9 mouse cellular contexts compared by ENCODE assay signal in the genomic region with DNA sequence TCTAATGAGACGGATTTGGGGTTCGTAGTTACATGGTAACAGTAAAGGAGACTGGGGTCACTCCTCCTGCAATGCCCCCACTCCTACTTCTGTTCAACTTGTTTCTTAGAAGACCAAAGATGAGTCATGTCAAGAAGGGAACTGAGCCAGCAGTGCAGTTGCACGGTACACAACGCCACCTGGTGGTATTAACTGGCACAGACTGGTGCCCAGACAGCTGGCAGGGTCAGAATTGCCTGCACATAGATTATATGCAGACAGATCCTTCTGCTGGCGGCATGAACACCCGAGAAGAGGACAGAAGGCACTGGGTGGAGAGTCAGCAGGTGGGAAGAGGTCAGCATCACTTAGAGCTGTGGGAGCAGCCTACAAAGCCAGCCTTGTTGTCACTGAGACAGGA.
DNase-seq lines count a peak whose midpoint lies in the region; ATAC-seq and TF ChIP-seq lines count a peak whose summit lies in the region.
"Had no signal": no experiment of that assay in that cellular context is flagged by ENCODE, and none has a peak within 500 bp of the region (broad histone marks: within the 10 kb centered on the region; RNA-seq: fewer than 3 reads in every experiment).

No protein-coding gene starts in this region.

- peak overlapping the region; percentile 53; the same call in 1 of the 2 replicates for H3K4me2 ChIP-seq in forebrain, embryonic 13.5 days
- no peak overlapping the region; the same call in 1 of the 2 replicates for H3K4me2 ChIP-seq in hindbrain, embryonic 11.5 days (replicated peaks; ENCODE audit: low read depth, low read length)
- H3K4me2 ChIP-seq in midbrain, embryonic 16.5 days (ENCODE audit: low read length): no peak overlapping the region
- H3K4me2 ChIP-seq in stomach, postnatal 0 days (replicated peaks; ENCODE audit: low read depth): no peak overlapping the region

- DNase-seq in spleen, adult 2 months (ENCODE audit: low read depth in 1 of 2, low spot score in 2 of 2): peak in 1 of 2 experiments; percentile 13
- DNase-seq in spleen, adult 12 weeks (ENCODE audit: low spot score): no peak
- peak; percentile 94 for DNase-seq in brain, adult 2 months (ENCODE audit: low read depth, low spot score)
- DNase-seq in hindbrain, embryonic 11.5 days (ENCODE audit: low spot score): peak; percentile 85
- DNase-seq in left cerebral cortex, postnatal 25 days (ENCODE audit: low spot score in 2 of 2): peak; percentile 77 to 79
- peak; percentile 79 for DNase-seq in stomach, postnatal 0 days (ENCODE audit: low spot score)

- no peak overlapping the region for H3K27ac ChIP-seq in spleen, adult 2 months (ENCODE audit: insufficient read depth, low read length)
- H3K27ac ChIP-seq in forebrain, embryonic 13.5 days: peak overlapping the region; percentile 76
- H3K27ac ChIP-seq in hindbrain, embryonic 11.5 days (ENCODE audit: low read depth, low read length): no peak overlapping the region
- H3K27ac ChIP-seq in midbrain, embryonic 16.5 days (ENCODE audit: low read length): no peak overlapping the region
- H3K27ac ChIP-seq in stomach, postnatal 0 days (replicated peaks): no peak overlapping the region
- H3K27ac ChIP-seq: embryonic facial prominence, embryonic 12.5 days had no signal

- H3K36me3 ChIP-seq in spleen, adult 2 months (ENCODE audit: control insufficient read depth, insufficient read depth, low read length): no peaks in the 10 kb centered on the region
- no peaks in the 10 kb centered on the region for H3K36me3 ChIP-seq in forebrain, embryonic 13.5 days (ENCODE audit: poor library complexity, severe bottlenecking)
- H3K36me3 ChIP-seq in hindbrain, embryonic 11.5 days (ENCODE audit: control insufficient read depth, insufficient read depth, low read length): no peaks in the 10 kb centered on the region
- H3K36me3 ChIP-seq in midbrain, embryonic 16.5 days (ENCODE audit: control insufficient read depth, insufficient read depth, low read length): no peaks in the 10 kb centered on the region
- H3K36me3 ChIP-seq in stomach, postnatal 0 days (ENCODE audit: control insufficient read depth, insufficient read depth, low read length): no peaks in the 10 kb centered on the region
- H3K36me3 ChIP-seq: embryonic facial prominence, embryonic 12.5 days had no signal

- no peak for TF ChIP-seq POLR2A in spleen, adult 2 months (IDR thresholded peaks at IDR 0.05; ENCODE audit: low read depth, low read length)

- no peak overlapping the region for H3K4me3 ChIP-seq in spleen, adult 2 months (ENCODE audit: extremely low read depth, insufficient read depth, insufficient read length)
- H3K4me3 ChIP-seq in forebrain, embryonic 13.5 days: no peak overlapping the region
- H3K4me3 ChIP-seq in hindbrain, embryonic 11.5 days (ENCODE audit: low read depth, low read length): no peak overlapping the region
- H3K4me3 ChIP-seq in midbrain, embryonic 16.5 days (ENCODE audit: low read depth, low read length): no peak overlapping the region
- no peak overlapping the region for H3K4me3 ChIP-seq in stomach, postnatal 0 days (ENCODE audit: low read depth, low read length)
- H3K4me3 ChIP-seq: embryonic facial prominence, embryonic 12.5 days had no signal

- intact Hi-C loops in left cerebral cortex, postnatal 25 days (cut with DNase I): loop anchor here (1.0 to 5.0 kb wide), 2 partner anchors 232 to 237 kb away; no protein-coding TSS in a partner anchor

- no peaks in the 10 kb centered on the region for H3K9me3 ChIP-seq in forebrain, embryonic 13.5 days (replicated peaks)
- no peaks in the 10 kb centered on the region for H3K9me3 ChIP-seq in hindbrain, embryonic 11.5 days (ENCODE audit: control insufficient read depth, low read length)
- H3K9me3 ChIP-seq in midbrain, embryonic 16.5 days (replicated peaks; ENCODE audit: control insufficient read depth, low read length, poor library complexity, severe bottlenecking): no peaks in the 10 kb centered on the region
- no peaks in the 10 kb centered on the region for H3K9me3 ChIP-seq in stomach, postnatal 0 days (ENCODE audit: control insufficient read depth, low read length)
- H3K9me3 ChIP-seq: embryonic facial prominence, embryonic 12.5 days had no signal

- TF ChIP-seq EP300 in stomach, postnatal 0 days (optimal IDR thresholded peaks at IDR 0.05): no peak

- WGBS in spleen, adult 2 months: 17% methylated on average over 6 of the region's 6 CpGs
- WGBS in forebrain, embryonic 13.5 days: 13% methylated on average over 6 of the region's 6 CpGs
- 17% methylated on average over 6 of the region's 6 CpGs for WGBS in hindbrain, embryonic 11.5 days
- 11% methylated on average over 6 of the region's 6 CpGs for WGBS in midbrain, embryonic 16.5 days
- WGBS in stomach, postnatal 0 days: 12% methylated on average over 6 of the region's 6 CpGs

- peak; percentile 20; the same call in 1 of the 2 replicates for TF ChIP-seq CTCF in spleen, adult 2 months (IDR thresholded peaks at IDR 0.05; ENCODE audit: extremely low read depth, insufficient read depth, insufficient read length, insufficient replicate concordance)
- peak; percentile 92 for TF ChIP-seq CTCF in stomach, postnatal 0 days (IDR thresholded peaks at IDR 0.05; ENCODE audit: low read depth)

- no peak overlapping the region for H3K9ac ChIP-seq in forebrain, embryonic 13.5 days
- no peak overlapping the region for H3K9ac ChIP-seq in hindbrain, embryonic 11.5 days (ENCODE audit: low read depth, low read length)
- H3K9ac ChIP-seq in midbrain, embryonic 16.5 days (ENCODE audit: low read depth, low read length): no peak overlapping the region
- no peak overlapping the region for H3K9ac ChIP-seq in stomach, postnatal 0 days (ENCODE audit: low read length)
- H3K9ac ChIP-seq: embryonic facial prominence, embryonic 12.5 days had no signal

- no peaks in the 10 kb centered on the region for H3K4me1 ChIP-seq in spleen, adult 2 months (ENCODE audit: control insufficient read depth, insufficient read depth, insufficient read length)
- H3K4me1 ChIP-seq in forebrain, embryonic 13.5 days: peaks cover 63% of the 10 kb centered on the region
- peaks cover 11% of the 10 kb centered on the region for H3K4me1 ChIP-seq in hindbrain, embryonic 11.5 days (replicated peaks; ENCODE audit: control insufficient read depth, insufficient read depth, low read length)
- peaks cover 31% of the 10 kb centered on the region for H3K4me1 ChIP-seq in midbrain, embryonic 16.5 days (ENCODE audit: control insufficient read depth, insufficient read depth, low read length)
- 0 out of 2 replicates have a peak, but pooled peaks cover 2% of the 10 kb centered on the region for H3K4me1 ChIP-seq in stomach, postnatal 0 days (replicated peaks; ENCODE audit: control insufficient read depth, insufficient read depth)

- no peak for ATAC-seq in forebrain, embryonic 13.5 days
- ATAC-seq in hindbrain, embryonic 11.5 days (ENCODE audit: low FRiP score): no peak
- ATAC-seq in midbrain, embryonic 16.5 days: peak; percentile 29; the same call in 1 of the 2 replicates
- 0 out of 2 replicates have a peak, but pooled peaks have one; percentile 52 for ATAC-seq in stomach, postnatal 0 days (ENCODE audit: low FRiP score, low TSS enrichment)

- H3K27me3 ChIP-seq in spleen, adult 2 months (ENCODE audit: control insufficient read depth, insufficient read depth, low read length): no peaks in the 10 kb centered on the region; the same call in 1 of the 2 replicates
- no peaks in the 10 kb centered on the region for H3K27me3 ChIP-seq in forebrain, embryonic 13.5 days
- no peaks in the 10 kb centered on the region; the same call in 1 of the 2 replicates for H3K27me3 ChIP-seq in hindbrain, embryonic 11.5 days (ENCODE audit: control insufficient read depth, insufficient read depth, low read length)
- H3K27me3 ChIP-seq in midbrain, embryonic 16.5 days (ENCODE audit: control insufficient read depth, insufficient read depth, low read depth, low read length): no peaks in the 10 kb centered on the region
- no peaks in the 10 kb centered on the region for H3K27me3 ChIP-seq in stomach, postnatal 0 days (ENCODE audit: control insufficient read depth, insufficient read depth, low read length)

Comparison
In these comparisons a context has a peak if more than half of its experiments do, and no peak if none do; other contexts are left out.
1. ATAC-seq: peak in midbrain, embryonic 16.5 days (single experiment) and stomach, postnatal 0 days (single experiment); none in forebrain, embryonic 13.5 days (single experiment) and hindbrain, embryonic 11.5 days (single experiment).